Mouse (Mus musculus) intestine, postnatal 0 days (tissue): ENCODE results near the gene Ceacam16. TPM values are rescaled to one million over a fixed set of nuclear protein-coding genes. Genes with fewer than 3 reads are reported as not detected.

Experiments
- ATAC-seq: fragments of 200-750 bp; cut with Nextera tagmentation; 2 replicates; pipeline ENCODE4 v1.8.0; 2017; ENCODE audit warnings: mild to moderate bottlenecking, moderate TSS enrichment, moderate library complexity
- H3K27ac ChIP-seq: fragments of 300-500 bp; sonication (generic); 2 replicates; pipeline ENCODE4 v1.5.1; 2014; ENCODE audit warnings: mild to moderate bottlenecking, low read depth, low read length, moderate library complexity
- H3K27me3 ChIP-seq: fragments of 300-500 bp; sonication (generic); replicated peaks from 2 replicates; pipeline ENCODE4 v1.6.1; 2014; ENCODE audit warnings: low read length, mixed read lengths; ENCODE audit not compliant: control insufficient read depth, insufficient read depth
- H3K36me3 ChIP-seq: fragments of 300-500 bp; sonication (generic); 2 replicates; pipeline ENCODE4 v1.6.1; 2014; ENCODE audit warnings: mild to moderate bottlenecking, moderate library complexity; ENCODE audit not compliant: control insufficient read depth, insufficient read depth
- H3K4me1 ChIP-seq: fragments of 300-500 bp; sonication (generic); replicated peaks from 2 replicates; pipeline ENCODE4 v1.6.1; 2014; ENCODE audit warnings: antibody characterized with exemption, low read length, mixed read lengths; ENCODE audit not compliant: control insufficient read depth, insufficient read depth
- H3K4me2 ChIP-seq: fragments of 300-500 bp; sonication (generic); replicated peaks from 2 replicates; pipeline ENCODE4 v1.6.1; 2014; ENCODE audit warnings: low read depth, mild to moderate bottlenecking, moderate library complexity
- H3K4me3 ChIP-seq: fragments of 300-500 bp; sonication (generic); 2 replicates; pipeline ENCODE4 v1.5.1; 2014; ENCODE audit warnings: low read depth, low read length
- H3K9ac ChIP-seq: fragments of 300-500 bp; sonication (generic); 2 replicates; pipeline ENCODE4 v1.6.1; 2014; ENCODE audit warnings: mild to moderate bottlenecking, low read depth, low read length
- H3K9me3 ChIP-seq: fragments of 300-500 bp; sonication (generic); 2 replicates; pipeline ENCODE4 v1.6.1; 2016; ENCODE audit warnings: mixed run types; ENCODE audit not compliant: control insufficient read depth
- CTCF ChIP-seq: sonication (generic); IDR thresholded peaks from 2 replicates; pipeline ENCODE4 v1.5.1; 2016; ENCODE audit warnings: low read depth, mild to moderate bottlenecking, control low read depth, antibody characterized with exemption, moderate library complexity
- WGBS: fragments of 180-500 bp; shearing (Covaris S2); extraction: QIAGEN DNeasy Blood & Tissue Kit; methylation state at CpG from one replicate; pipeline ENCODE4 v1.1.7; 2014; 5-methylcytosine and 5-hydroxymethylcytosine counted together
- polyA plus RNA-seq: library from polyadenylated mRNA; unstranded; fragments of >200 nt; fragmentation: Nextera tagmentation; extraction: Ambion mirVana; gene quantifications from 2 replicates; pipeline ENCODE4 v1.2.1, GENCODE M21; 2015

The Ceacam16 gene
- polyA plus RNA-seq, 1 experiment from 2014 or later = not detected

- no peak for ATAC-seq
- Histone ChIP-seq H3K36me3 (peaks cover 25% of the 10 kb centered on the region), H3K4me1 (no peaks in the 10 kb centered on the region), H3K4me2 (no peak overlapping the region), H3K27me3 (no peaks in the 10 kb centered on the region), H3K9ac (no peak overlapping the region), H3K4me3 (no peak overlapping the region), H3K27ac (no peak overlapping the region), H3K9me3 (0 out of 2 replicates have a peak, but pooled peaks cover 3% of the 10 kb centered on the region)
- TF ChIP-seq CTCF = no peak
- WGBS = 89% methylated on average over 8 of the region's 8 CpGs
Observed at GRCm38 (mm10) chr7:19806356-19806969, 54.6 kb downstream of the Ceacam16 start.

DNA sequence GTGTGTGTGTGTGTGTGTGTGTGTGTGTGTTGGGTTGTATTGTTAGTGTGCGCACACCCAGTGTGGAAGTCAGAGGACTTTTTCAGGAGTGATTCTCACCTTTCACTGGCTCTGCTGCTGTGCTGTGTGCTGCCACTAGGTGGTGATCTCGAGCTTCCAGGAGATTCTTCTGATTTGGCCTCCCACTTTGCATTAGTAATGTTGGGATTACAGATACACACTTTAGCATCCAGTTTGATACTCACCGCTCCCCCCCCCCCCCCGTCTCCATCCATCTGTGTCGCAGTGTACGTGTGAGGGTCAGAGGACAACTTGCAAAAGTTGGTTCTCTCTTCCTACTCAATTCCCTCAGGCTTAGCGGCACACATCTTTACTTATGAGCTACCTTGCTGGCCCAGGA is 58.1 kb downstream of the Ceacam16 start:
- WGBS = 21% methylated on average over 7 of the region's 7 CpGs
- no peak for ATAC-seq

More for the DNA sequence above, 58.1 kb downstream of the Ceacam16 start:
- Histone ChIP-seq H3K9ac (no peak overlapping the region), H3K27me3 (no peaks in the 10 kb centered on the region), H3K27ac (no peak overlapping the region), H3K4me3 (no peak overlapping the region), H3K4me1 (no peaks in the 10 kb centered on the region), H3K4me2 (no peak overlapping the region), H3K9me3 (0 out of 2 replicates have a peak, but pooled peaks cover 3% of the 10 kb centered on the region), H3K36me3 (no peaks in the 10 kb centered on the region)
- peak; percentile 93 for TF ChIP-seq CTCF

Other genes starting within 250 kb of the Ceacam16 start
- gene Relb, start 231.9 kb downstream of the Ceacam16 start, polyA plus RNA-seq = 10.5 and 10.6 TPM in 2 replicates
- gene Clptm1, start 196.3 kb downstream of the Ceacam16 start, polyA plus RNA-seq = 66.1 and 70.6 TPM in 2 replicates
- gene Apoc2, start 183.4 kb downstream of the Ceacam16 start, polyA plus RNA-seq = 11,285 and 12,482 TPM in 2 replicates
- gene Gm44805, start 179.9 kb downstream of the Ceacam16 start, polyA plus RNA-seq = 5.6 and 13.5 TPM in 2 replicates
- 0.70 and 1.4 TPM in 2 replicates for gene Apoc4, start 179.8 kb downstream of the Ceacam16 start, polyA plus RNA-seq
- gene Apoc1, start 168.6 kb downstream of the Ceacam16 start, polyA plus RNA-seq = 34.7 and 50.0 TPM in 2 replicates
- gene Apoe, start 162.1 kb downstream of the Ceacam16 start, polyA plus RNA-seq = 435 and 436 TPM in 2 replicates
- gene Tomm40, start 145.9 kb downstream of the Ceacam16 start, polyA plus RNA-seq = 80.1 and 85.5 TPM in 2 replicates
- 93.1 and 94.7 TPM in 2 replicates for gene Nectin2, start 110.8 kb downstream of the Ceacam16 start, polyA plus RNA-seq
- gene Bcam, start 90.3 kb downstream of the Ceacam16 start, polyA plus RNA-seq = 36.2 and 38.0 TPM in 2 replicates
- gene Cblc, start 64.5 kb downstream of the Ceacam16 start, polyA plus RNA-seq = 54.8 and 56.5 TPM in 2 replicates
- gene Bcl3, start 38.5 kb downstream of the Ceacam16 start, polyA plus RNA-seq = 19.0 and 23.7 TPM in 2 replicates
- 0.16 and 0.39 TPM in 2 replicates for gene Gm19345, start 9.3 kb downstream of the Ceacam16 start, polyA plus RNA-seq
- gene Ceacam19, start 26.7 kb upstream of the Ceacam16 start, polyA plus RNA-seq = not detected in 2 replicates
- gene Pvr, start 59.9 kb upstream of the Ceacam16 start, polyA plus RNA-seq = 8.9 and 10.7 TPM in 2 replicates
- gene Igsf23, start 89.5 kb upstream of the Ceacam16 start, polyA plus RNA-seq = 171 and 189 TPM in 2 replicates
- gene Ceacam20, start 104.1 kb upstream of the Ceacam16 start, polyA plus RNA-seq = 36.1 and 39.7 TPM in 2 replicates
- 1.9 and 2.7 TPM in 2 replicates for gene Nlrp9b, start 130.2 kb upstream of the Ceacam16 start, polyA plus RNA-seq
- not detected in 2 replicates for gene Vmn1r91, start 238.4 kb upstream of the Ceacam16 start, polyA plus RNA-seq